Mouse (Mus musculus) hindbrain, embryonic 15.5 days (tissue): ENCODE measurements around the gene Vwa8. TPM values are rescaled to one million over a fixed set of nuclear protein-coding genes. Genes with fewer than 3 reads are reported as not detected.

ENCODE experiments used
- ATAC-seq: fragments of 200-750 bp; cut with Nextera tagmentation; 2 replicates; pipeline ENCODE4 v1.8.0; 2017; ENCODE audit warnings: low read depth, moderate number of reproducible peaks, moderate TSS enrichment; ENCODE audit not compliant: low FRiP score
- H3K27ac ChIP-seq: fragments of 300-500 bp; sonication (generic); replicated peaks from 2 replicates; pipeline ENCODE4 v1.5.1; 2015; ENCODE audit warnings: mild to moderate bottlenecking, inconsistent platforms
- H3K27me3 ChIP-seq: fragments of 300-500 bp; sonication (generic); 2 replicates; pipeline ENCODE4 v1.6.1; 2015; ENCODE audit warnings: control low read depth, inconsistent platforms
- H3K36me3 ChIP-seq: fragments of 300-500 bp; sonication (generic); 2 replicates; pipeline ENCODE4 v1.6.1; 2015; ENCODE audit warnings: control low read depth, inconsistent platforms
- H3K4me1 ChIP-seq: fragments of 300-500 bp; sonication (generic); replicated peaks from 2 replicates; pipeline ENCODE4 v1.6.1; 2015; ENCODE audit warnings: control low read depth, inconsistent platforms
- H3K4me2 ChIP-seq: fragments of 300-500 bp; sonication (generic); 2 replicates; pipeline ENCODE4 v1.6.1; 2015; ENCODE audit warnings: moderate library complexity, mild to moderate bottlenecking, inconsistent platforms
- H3K4me3 ChIP-seq: fragments of 300-500 bp; sonication (generic); 2 replicates; pipeline ENCODE4 v1.5.1; 2015; ENCODE audit warnings: mild to moderate bottlenecking, inconsistent platforms
- H3K9ac ChIP-seq: fragments of 300-500 bp; sonication (generic); 2 replicates; pipeline ENCODE4 v1.6.1; 2015; ENCODE audit warnings: inconsistent platforms
- H3K9me3 ChIP-seq: fragments of 300-500 bp; sonication (generic); 2 replicates; pipeline ENCODE4 v1.6.1; 2016; ENCODE audit warnings: control low read depth, inconsistent platforms
- WGBS: fragments of 180-500 bp; shearing (Covaris S2); methylation state at CpG from one replicate; pipeline ENCODE4 v1.1.7; 2015; 5-methylcytosine and 5-hydroxymethylcytosine counted together
- polyA plus RNA-seq: library from polyadenylated mRNA; unstranded; fragments of >200 nt; fragmentation: Nextera tagmentation; extraction: Ambion mirVana; gene quantifications from 2 replicates; pipeline ENCODE4 v1.2.1, GENCODE M21; 2015

Gene Vwa8
- polyA plus RNA-seq, 1 experiment from 2014 or later: 7.1 TPM

GRCm38 (mm10) chr14:79139096-79139651, 290.3 kb downstream of the Vwa8 start:
- 93% methylated on average over 6 of the region's 6 CpGs for WGBS
- Histone ChIP-seq H3K27ac (no peak overlapping the region), H3K9ac (no peak overlapping the region), H3K4me1 (peaks cover 21% of the 10 kb centered on the region), H3K4me3 (no peak overlapping the region), H3K36me3 (no peaks in the 10 kb centered on the region), H3K27me3 (no peaks in the 10 kb centered on the region), H3K9me3 (no peaks in the 10 kb centered on the region), H3K4me2 (no peak overlapping the region)
- no peak for ATAC-seq

GRCm38 (mm10) chr14:79139918-79140825, 291.3 kb downstream of the Vwa8 start:
- Histone ChIP-seq H3K4me2 (peak overlapping the region; percentile 14; the same call in 1 of the 2 replicates), H3K9ac (no peak overlapping the region), H3K4me3 (no peak overlapping the region), H3K36me3 (no peaks in the 10 kb centered on the region), H3K27ac (peak overlapping the region; percentile 41), H3K27me3 (no peaks in the 10 kb centered on the region), H3K4me1 (peaks cover 16% of the 10 kb centered on the region), H3K9me3 (no peaks in the 10 kb centered on the region)
- peak; percentile 71 for ATAC-seq
- whole genome bisulfite sequencing: 20% methylated on average over 19 of the region's 19 CpGs

DNA sequence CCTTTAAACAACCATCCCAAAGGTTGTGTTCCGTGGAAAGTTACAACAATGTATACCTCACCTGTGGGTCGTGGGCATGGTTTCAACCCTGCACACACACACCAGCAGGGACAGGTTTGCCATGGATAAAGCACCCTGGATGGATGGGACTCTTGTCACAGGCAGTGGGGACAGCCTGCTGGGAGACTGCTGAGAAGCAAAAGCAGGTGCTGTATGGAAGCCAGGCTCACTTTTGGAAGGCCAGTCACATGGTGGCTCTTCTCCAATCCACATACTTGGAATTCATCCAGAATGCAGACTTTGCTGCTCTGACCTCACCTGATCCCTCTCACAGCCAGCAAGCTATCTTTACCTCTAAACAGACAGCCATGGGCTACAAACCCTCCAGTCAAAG, 292.0 kb downstream of the Vwa8 start:
- Histone ChIP-seq H3K4me3 (no peak overlapping the region), H3K36me3 (no peaks in the 10 kb centered on the region), H3K4me2 (no peak overlapping the region), H3K27ac (peak overlapping the region; percentile 41), H3K4me1 (peaks cover 16% of the 10 kb centered on the region), H3K27me3 (no peaks in the 10 kb centered on the region), H3K9me3 (no peaks in the 10 kb centered on the region), H3K9ac (no peak overlapping the region)
- 56% methylated on average over 2 of the region's 2 CpGs for WGBS
- 0 out of 2 replicates have a peak, but pooled peaks have one; percentile 37 for ATAC-seq

GRCm38 (mm10) chr14:79142342-79142741, 293.5 kb downstream of the Vwa8 start:
- H3K4me1 ChIP-seq: peaks cover 16% of the 10 kb centered on the region
- H3K9me3 ChIP-seq: no peaks in the 10 kb centered on the region
- no peak overlapping the region for H3K27ac ChIP-seq
- no peaks in the 10 kb centered on the region for H3K36me3 ChIP-seq
- H3K9ac ChIP-seq: no peak overlapping the region
- H3K27me3 ChIP-seq: no peaks in the 10 kb centered on the region
- WGBS: 81% methylated on average over 4 of the region's 4 CpGs
- no peak for ATAC-seq
- H3K4me3 ChIP-seq: no peak overlapping the region
- H3K4me2 ChIP-seq: no peak overlapping the region

- H3K4me1 ChIP-seq: peaks cover 16% of the 10 kb centered on the region
- H3K27me3 ChIP-seq: no peaks in the 10 kb centered on the region
- no peak overlapping the region for H3K4me2 ChIP-seq
- 89% methylated on average over 9 of the region's 9 CpGs for WGBS
- H3K36me3 ChIP-seq: no peaks in the 10 kb centered on the region
- no peak overlapping the region for H3K9ac ChIP-seq
- no peak for ATAC-seq
- no peaks in the 10 kb centered on the region for H3K9me3 ChIP-seq
- H3K4me3 ChIP-seq: no peak overlapping the region
- H3K27ac ChIP-seq: no peak overlapping the region
These were observed 294.8 kb downstream of the Vwa8 start for GRCm38 (mm10) chr14:79143696-79144095.

DNA sequence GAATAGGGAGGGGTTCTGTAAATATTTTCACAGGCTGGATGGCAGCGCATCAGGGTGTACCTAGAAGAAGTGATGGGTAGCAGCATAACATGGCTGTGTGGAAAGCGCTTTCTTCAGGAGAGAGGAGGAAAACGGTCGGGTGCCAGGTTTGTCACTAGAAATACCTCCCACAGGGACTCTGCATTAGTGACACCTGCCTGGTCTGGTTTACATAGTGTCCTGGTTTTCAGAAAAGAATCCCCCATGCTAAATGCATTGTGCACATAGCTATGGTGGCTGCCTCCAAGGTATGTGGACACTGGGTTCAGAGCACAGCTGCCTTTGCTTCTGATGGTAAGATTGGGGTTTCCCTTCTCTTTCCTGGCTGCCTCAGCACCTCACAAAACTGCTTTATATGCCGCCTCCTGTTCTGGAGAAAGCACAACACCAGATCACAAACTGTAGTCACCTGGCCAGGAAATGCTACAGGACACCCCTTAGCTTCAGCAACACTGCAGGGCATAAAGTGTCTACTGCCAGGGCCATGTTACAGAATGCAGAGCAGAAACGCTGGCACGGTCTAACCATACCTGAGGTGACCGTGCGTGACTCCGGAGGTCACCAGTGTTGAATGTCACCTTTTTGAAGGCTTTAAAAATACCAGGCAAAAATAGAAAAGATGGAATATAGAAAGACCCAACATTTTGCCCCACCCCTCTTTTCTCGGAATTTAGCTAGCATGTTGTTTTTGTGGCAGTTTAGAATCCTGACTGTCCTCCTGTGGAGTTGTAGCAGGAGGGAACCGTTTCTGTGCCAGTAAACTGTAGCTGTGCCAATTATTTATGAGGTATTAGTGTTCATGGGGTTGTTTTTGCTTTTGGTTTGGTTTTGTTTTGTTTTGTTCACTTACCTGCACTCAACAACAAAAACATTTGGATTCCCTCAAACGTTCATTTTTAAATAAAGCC, 295.7 kb downstream of the Vwa8 start:
- Histone ChIP-seq H3K4me3 (no peak overlapping the region), H3K27ac (no peak overlapping the region), H3K36me3 (no peaks in the 10 kb centered on the region), H3K9me3 (no peaks in the 10 kb centered on the region), H3K4me1 (peaks cover 15% of the 10 kb centered on the region), H3K27me3 (no peaks in the 10 kb centered on the region), H3K9ac (no peak overlapping the region), H3K4me2 (no peak overlapping the region)
- ATAC-seq: no peak
- WGBS: 86% methylated on average over 13 of the region's 13 CpGs

DNA sequence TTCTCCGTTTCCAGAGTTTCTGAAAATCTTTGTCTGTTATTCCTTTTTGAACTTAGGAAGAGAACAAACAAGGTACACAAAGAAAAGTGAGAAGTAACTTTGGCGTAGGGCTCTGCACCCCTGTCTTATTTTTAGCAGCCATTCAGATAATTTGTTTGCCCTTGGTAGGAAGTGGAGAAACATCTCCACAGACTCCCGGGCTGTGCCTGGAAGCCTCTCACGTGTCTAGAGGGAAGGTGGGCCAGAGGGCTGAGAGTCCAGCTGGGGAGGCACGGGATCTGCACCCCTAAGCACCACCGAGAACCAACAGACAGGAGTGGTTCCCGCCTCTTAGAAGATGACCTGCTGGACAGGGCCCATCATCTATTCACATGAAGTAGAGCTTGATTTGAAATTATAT, 302.9 kb downstream of the Vwa8 start:
- no peaks in the 10 kb centered on the region for H3K27me3 ChIP-seq
- no peaks in the 10 kb centered on the region for H3K9me3 ChIP-seq
- no peak overlapping the region for H3K4me2 ChIP-seq
- WGBS: 91% methylated on average over 7 of the region's 7 CpGs
- no peak overlapping the region for H3K9ac ChIP-seq
- no peak overlapping the region for H3K4me3 ChIP-seq
- H3K4me1 ChIP-seq: no peaks in the 10 kb centered on the region
- no peaks in the 10 kb centered on the region for H3K36me3 ChIP-seq
- H3K27ac ChIP-seq: no peak overlapping the region
- ATAC-seq: no peak

DNA sequence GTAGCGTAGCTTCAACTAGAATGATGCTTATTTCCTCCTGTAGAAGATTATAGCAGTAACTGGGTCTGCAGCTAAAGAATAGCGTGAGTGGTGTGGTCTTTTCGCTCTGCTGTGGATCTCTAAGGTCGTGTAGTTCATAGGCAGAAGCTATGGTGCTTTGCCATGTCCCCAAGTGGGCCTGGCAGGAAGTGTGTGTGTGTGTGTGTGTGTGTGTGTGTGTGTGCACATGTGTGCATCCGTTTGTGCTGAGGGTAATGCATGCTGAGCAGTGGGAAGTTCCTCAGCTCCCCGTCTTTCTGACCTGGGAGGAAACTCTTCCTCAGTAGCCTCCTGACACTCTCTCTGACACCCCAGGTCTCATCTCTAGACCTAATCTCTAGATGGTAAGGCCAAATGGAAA, 305.0 kb downstream of the Vwa8 start:
- Histone ChIP-seq H3K27me3 (no peaks in the 10 kb centered on the region), H3K36me3 (no peaks in the 10 kb centered on the region), H3K27ac (no peak overlapping the region), H3K9ac (no peak overlapping the region), H3K4me1 (peaks cover 10% of the 10 kb centered on the region), H3K9me3 (no peaks in the 10 kb centered on the region), H3K4me2 (no peak overlapping the region), H3K4me3 (no peak overlapping the region)
- WGBS: 84% methylated on average over 6 of the region's 6 CpGs
- ATAC-seq: no peak

DNA sequence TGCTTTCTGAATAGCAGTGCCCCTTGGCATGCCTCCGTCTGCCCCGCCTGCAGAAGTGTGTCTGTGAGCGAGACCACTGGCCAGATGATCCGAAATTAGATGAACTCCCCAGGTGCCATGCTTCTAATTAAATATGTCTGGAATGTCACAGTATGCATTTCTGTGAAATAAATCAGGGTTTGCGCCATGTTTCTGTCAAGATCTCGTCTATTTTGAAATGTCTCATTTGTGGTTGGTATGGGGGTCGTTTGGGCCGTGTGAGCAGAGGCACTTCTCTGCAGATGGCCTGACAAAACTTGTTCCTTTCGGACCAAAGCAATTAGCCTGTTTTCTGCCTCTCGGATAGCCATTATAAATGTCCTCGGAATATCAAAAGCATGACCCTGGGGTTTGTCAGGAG, 306.1 kb downstream of the Vwa8 start:
- ATAC-seq: no peak
- Histone ChIP-seq H3K4me1 (peaks cover 13% of the 10 kb centered on the region), H3K27ac (no peak overlapping the region), H3K9ac (no peak overlapping the region), H3K4me2 (no peak overlapping the region), H3K27me3 (no peaks in the 10 kb centered on the region), H3K36me3 (no peaks in the 10 kb centered on the region), H3K9me3 (no peaks in the 10 kb centered on the region), H3K4me3 (no peak overlapping the region)
- WGBS: 45% methylated on average over 11 of the region's 11 CpGs

GRCm38 (mm10) chr14:79156526-79157411, 307.9 kb downstream of the Vwa8 start:
- Histone ChIP-seq H3K4me3 (no peak overlapping the region), H3K9ac (no peak overlapping the region), H3K4me1 (peaks cover 13% of the 10 kb centered on the region), H3K27me3 (no peaks in the 10 kb centered on the region), H3K36me3 (no peaks in the 10 kb centered on the region), H3K4me2 (no peak overlapping the region), H3K27ac (no peak overlapping the region), H3K9me3 (no peaks in the 10 kb centered on the region)
- whole genome bisulfite sequencing: 77% methylated on average over 10 of the region's 10 CpGs
- ATAC-seq: no peak
